Mouse (Mus musculus) stomach, postnatal 0 days (tissue): ENCODE measurements at regions not wholly inside any gene's neighbourhood (a gene's known extent, or its start where the extent isn't known, plus 50 kb on each side); places are given as distances from the start of the nearest gene placed in this dataset.

Experiments
- CTCF ChIP-seq: IDR thresholded peaks from 2 replicates; pipeline ENCODE4 v1.5.1; 2016; ENCODE audit warnings: antibody characterized with exemption, low read depth, mild to moderate bottlenecking, moderate library complexity
- EP300 ChIP-seq: optimal IDR thresholded peaks from 2 replicates; pipeline ENCODE3; 2016; ENCODE audit warnings: antibody characterized with exemption

DNA sequence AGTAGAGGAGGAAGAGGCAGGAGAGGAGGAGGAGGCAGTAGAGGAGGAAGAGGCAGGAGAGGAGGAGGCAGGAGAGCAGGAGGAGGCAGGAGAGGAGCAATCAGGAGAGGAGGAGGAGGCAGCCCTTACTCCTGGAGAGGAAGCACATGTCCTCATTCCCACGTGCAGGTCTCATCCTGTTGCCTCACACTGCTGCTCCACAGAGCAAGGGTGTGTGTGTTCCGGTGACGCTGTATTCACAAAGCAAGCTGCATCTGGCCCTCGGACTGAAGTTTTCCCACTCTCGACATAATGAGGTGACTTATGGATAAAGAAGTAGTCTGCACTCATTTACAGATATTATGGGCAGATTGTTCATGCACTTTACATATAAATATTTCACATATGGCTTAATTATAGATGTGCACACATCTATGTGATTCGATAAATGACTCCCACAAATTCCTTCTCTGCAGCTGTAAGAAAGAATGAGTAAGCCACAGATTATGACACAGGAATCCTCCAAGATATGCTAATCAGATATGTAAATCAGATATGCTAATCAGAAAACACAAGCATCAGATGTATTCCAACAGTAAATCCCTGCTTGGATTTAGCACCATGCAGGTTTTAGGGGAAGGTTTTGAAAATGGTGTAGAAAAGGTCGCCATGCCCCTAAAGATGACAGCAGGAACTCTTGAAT is 96.6 kb downstream of the Cbln4 start:
- no peak for TF ChIP-seq CTCF
- no peak for TF ChIP-seq EP300
